Mouse (Mus musculus) limb, embryonic 11.5 days (tissue): ENCODE data around the gene Cylc2. TPM values are rescaled to one million over a fixed set of nuclear protein-coding genes. Genes with fewer than 3 reads are reported as not detected.

Experiments used
- ATAC-seq: fragments of 200-750 bp; cut with Nextera tagmentation; 2 replicates; pipeline ENCODE4 v1.8.0; 2017; ENCODE audit warnings: low read depth; ENCODE audit not compliant: insufficient number of reproducible peaks, low FRiP score, low TSS enrichment
- DNase-seq: peaks from one replicate; pipeline ENCODE4 v3.0.0-alpha.2; 2015; ENCODE audit warnings: low spot score
- H3K27ac ChIP-seq: fragments of 300-500 bp; sonication (generic); replicated peaks from 2 replicates; pipeline ENCODE4 v1.5.1; 2014; ENCODE audit warnings: low read depth, mild to moderate bottlenecking, low read length
- H3K27me3 ChIP-seq: fragments of 300-500 bp; sonication (generic); 2 replicates; pipeline ENCODE4 v1.6.1; 2014; ENCODE audit warnings: mild to moderate bottlenecking, low read length, mixed read lengths; ENCODE audit not compliant: control insufficient read depth, insufficient read depth
- H3K36me3 ChIP-seq: fragments of 300-500 bp; sonication (generic); 2 replicates; pipeline ENCODE4 v1.6.1; 2014; ENCODE audit warnings: mild to moderate bottlenecking, low read length, moderate library complexity, mixed read lengths; ENCODE audit not compliant: control insufficient read depth, insufficient read depth
- H3K4me1 ChIP-seq: fragments of 300-500 bp; sonication (generic); 2 replicates; pipeline ENCODE4 v1.6.1; 2014; ENCODE audit warnings: low read length, mixed read lengths; ENCODE audit not compliant: control insufficient read depth, insufficient read depth
- H3K4me2 ChIP-seq: fragments of 300-500 bp; sonication (generic); 2 replicates; pipeline ENCODE4 v1.6.1; 2014; ENCODE audit warnings: low read depth, mild to moderate bottlenecking, moderate library complexity; ENCODE audit not compliant: severe bottlenecking
- H3K4me3 ChIP-seq: fragments of 300-500 bp; sonication (generic); 2 replicates; pipeline ENCODE4 v1.5.1; 2014; ENCODE audit warnings: low read depth, low read length
- H3K9ac ChIP-seq: fragments of 300-500 bp; sonication (generic); 2 replicates; pipeline ENCODE4 v1.6.1; 2014; ENCODE audit warnings: mild to moderate bottlenecking, low read length
- H3K9me3 ChIP-seq: fragments of 300-500 bp; sonication (generic); 2 replicates; pipeline ENCODE4 v1.6.1; 2016; ENCODE audit warnings: low read length; ENCODE audit not compliant: control insufficient read depth
- WGBS: fragments of 180-500 bp; shearing (Covaris S2); extraction: QIAGEN DNeasy Blood & Tissue Kit; methylation state at CpG from one replicate; pipeline ENCODE4 v1.1.7; 2014; 5-methylcytosine and 5-hydroxymethylcytosine counted together
- polyA plus RNA-seq: library from polyadenylated mRNA; unstranded; fragments of >200 nt; fragmentation: Nextera tagmentation; extraction: Ambion mirVana; gene quantifications from 2 replicates; pipeline ENCODE4 v1.2.1, GENCODE M21; 2014

The Cylc2 gene
- not detected in 2 replicates for polyA plus RNA-seq

DNA sequence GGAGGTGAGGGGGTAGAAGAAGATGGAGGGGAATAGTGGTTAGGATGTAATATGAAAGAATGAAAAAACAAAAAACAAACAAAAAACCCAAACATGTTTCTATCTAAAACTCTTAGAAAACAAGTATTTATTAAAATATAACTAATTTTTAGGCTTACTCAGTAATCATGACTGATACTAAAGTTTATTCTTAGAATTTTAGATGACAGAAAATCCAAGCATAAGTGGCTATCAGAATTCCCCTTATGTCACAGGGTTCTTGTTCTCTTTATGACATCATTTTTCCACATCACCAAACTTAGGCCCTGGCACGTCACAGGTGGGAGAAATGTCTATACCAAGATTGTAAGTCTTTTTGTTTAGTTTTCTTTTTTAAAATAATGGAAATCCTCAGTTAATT, at the start of gene Cylc2:
Cylc2 (plus strand) TSS at position 301 of the 400 bp plus-strand sequence.
- no peaks in the 10 kb centered on the region for H3K4me1 ChIP-seq
- no peaks in the 10 kb centered on the region for H3K9me3 ChIP-seq
- H3K36me3 ChIP-seq = no peaks in the 10 kb centered on the region
- ATAC-seq (no peak), DNase-seq (no peak)
- no peak within 1 kb of the TSS for H3K4me3 ChIP-seq
- no peak within 1 kb of the TSS for H3K27ac ChIP-seq
- H3K9ac ChIP-seq = no peak within 1 kb of the TSS
- H3K27me3 ChIP-seq = no peaks in the 10 kb centered on the region
- no peak within 1 kb of the TSS for H3K4me2 ChIP-seq
- 85% methylated on average over 1 of the region's 1 CpGs for WGBS
